Mouse (Mus musculus): Measurements from ENCODE around the gene Blvrb. TPM values are rescaled to one million over a fixed set of nuclear protein-coding genes. Genes with fewer than 3 reads are reported as not detected.
A peak's percentile ranks its signal among the peaks of the same experiment; 100 is the strongest.

Gene Blvrb
- total and polyA plus RNA-seq, 3 experiments = 210 to 245 TPM; not detected in 1

- Histone ChIP-seq H3K9ac (ENCODE audit: control insufficient read depth, low read depth, low read length, poor library complexity, severe bottlenecking) (no peak overlapping the region), H3K27ac (ENCODE audit: control insufficient read depth, low read depth, low read length) (no peak overlapping the region), H3K79me2 (ENCODE audit: control insufficient read depth, insufficient read depth, low read length, poor library complexity) (peaks cover 5% of the 10 kb centered on the region), H3K27me3 (ENCODE audit: control insufficient read depth in 1 of 2, insufficient read depth in 2 of 2, low read length in 2 of 2) (no peaks in the 10 kb centered on the region), H3K36me3 (ENCODE audit: control insufficient read depth in 1 of 2, insufficient read depth in 2 of 2, low read length in 2 of 2) (peaks cover 0 to 33% of the 10 kb centered on the region in 2 experiments; a peak in 2 of 4 replicates), H3K4me3 (ENCODE audit: control insufficient read depth in 1 of 2, insufficient read depth in 1 of 2, low read depth in 2 of 2, low read length in 2 of 2) (no peak overlapping the region), H3K4me1 (ENCODE audit: control insufficient read depth in 1 of 2, insufficient read depth in 2 of 2, low read length in 2 of 2) (peaks cover 10 to 28% of the 10 kb centered on the region in 2 experiments), H3K9me3 (replicated peaks; ENCODE audit: insufficient read depth, low read length) (no peaks in the 10 kb centered on the region)
- DNase-seq (ENCODE audit: low read depth, low spot score) = peak; percentile 59
- TF ChIP-seq MAFK (IDR thresholded peaks at IDR 0.05; ENCODE audit: borderline replicate concordance, low read depth, low read length) = no peak
- TF ChIP-seq NELFE (IDR thresholded peaks at IDR 0.05; ENCODE audit: low read depth, low read length) = 0 out of 2 replicates have a peak, but pooled peaks have one; percentile 27
- TF ChIP-seq POLR2AphosphoS5 (IDR thresholded peaks at IDR 0.05; ENCODE audit: borderline replicate concordance, low read depth, low read length) = no peak
- no peak for TF ChIP-seq UBTF (IDR thresholded peaks at IDR 0.05; ENCODE audit: borderline replicate concordance, insufficient read depth, low read depth, low read length)
- no peak for TF ChIP-seq MYC (IDR thresholded peaks at IDR 0.05; ENCODE audit: low read depth, low read length)
- TF ChIP-seq HCFC1 (IDR thresholded peaks at IDR 0.05; ENCODE audit: low read depth, low read length) = peak; percentile 44; the same call in 1 of the 2 replicates
- TF ChIP-seq POLR2A (IDR thresholded peaks at IDR 0.05; ENCODE audit: control insufficient read depth in 1 of 2, insufficient read depth in 1 of 2, low read depth in 1 of 2, low read length in 2 of 2, poor library complexity in 1 of 2) = peak in 1 of 2 experiments; percentile 36; a peak in 1 of 4 replicates
- peak; percentile 41; the same call in 1 of the 2 replicates for TF ChIP-seq TBP (IDR thresholded peaks at IDR 0.05; ENCODE audit: low read depth, low read length)
- TF ChIP-seq ZMIZ1 (IDR thresholded peaks at IDR 0.05; ENCODE audit: low read depth, low read length) = no peak
- TF ChIP-seq ZNF384 (IDR thresholded peaks at IDR 0.05; ENCODE audit: low read depth, low read length) = no peak
- no peak for TF ChIP-seq RAD21 (IDR thresholded peaks at IDR 0.05; ENCODE audit: low read depth, low read length)
- TF ChIP-seq EP300 (IDR thresholded peaks at IDR 0.05; ENCODE audit: low read depth in 1 of 2, low read length in 2 of 2) = no peak
- no peak for TF ChIP-seq USF2 (IDR thresholded peaks at IDR 0.05; ENCODE audit: borderline replicate concordance in 1 of 2, insufficient read depth in 1 of 2, low read depth in 1 of 2, low read length in 2 of 2)
- no peak for TF ChIP-seq CHD1 (IDR thresholded peaks at IDR 0.05; ENCODE audit: low read depth, low read length)
- TF ChIP-seq SIN3A (IDR thresholded peaks at IDR 0.05; ENCODE audit: low read length) = no peak
- TF ChIP-seq BHLHE40 (IDR thresholded peaks at IDR 0.05; ENCODE audit: borderline replicate concordance, low read depth, low read length) = no peak
- TF ChIP-seq GABPA (IDR thresholded peaks at IDR 0.05; ENCODE audit: low read depth, low read length) = no peak
- no peak for TF ChIP-seq ELF1 (IDR thresholded peaks at IDR 0.05; ENCODE audit: low read depth, low read length)
- TF ChIP-seq MXI1 (IDR thresholded peaks at IDR 0.05; ENCODE audit: low read depth, low read length) = no peak
- TF ChIP-seq TAL1 (IDR thresholded peaks at IDR 0.05; ENCODE audit: low read length) = no peak
Observed at GRCm38 (mm10) chr7:27483860-27484259, 36.1 kb downstream of the Blvrb start.
